Mouse (Mus musculus): ENCODE measurements around the gene Frmd8.

Gene Frmd8

DNA sequence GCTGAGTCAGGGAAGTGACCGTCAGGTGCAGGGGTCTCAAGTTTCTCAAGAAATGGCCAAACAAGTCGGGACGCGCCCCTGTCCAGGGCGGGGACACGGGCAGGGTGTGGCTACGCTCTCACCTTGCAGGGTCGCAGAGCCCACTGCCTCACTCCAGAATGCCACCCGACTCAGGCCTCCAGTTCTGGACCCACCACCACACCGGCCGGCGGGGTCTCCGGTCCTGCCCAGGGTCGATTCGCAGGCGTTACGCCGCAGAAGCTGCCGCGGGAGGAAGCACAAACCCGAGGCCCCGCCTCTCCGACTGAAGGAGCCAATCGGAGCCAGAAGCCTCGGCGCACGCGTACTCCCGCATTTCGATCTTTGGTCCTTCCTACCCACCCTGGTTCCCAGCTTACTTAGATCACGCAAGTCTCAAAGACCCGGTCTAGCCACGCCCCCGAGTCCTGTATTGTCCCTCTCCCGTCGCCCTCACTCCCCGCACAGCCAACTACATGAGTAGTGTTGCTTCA lies at the start of gene Frmd8:
Gene Frmd8 (minus strand): TSS at position 306 of the 512 bp plus-strand sequence.
- DNase-seq (ENCODE audit: low spot score) = peak; percentile 90

DNA sequence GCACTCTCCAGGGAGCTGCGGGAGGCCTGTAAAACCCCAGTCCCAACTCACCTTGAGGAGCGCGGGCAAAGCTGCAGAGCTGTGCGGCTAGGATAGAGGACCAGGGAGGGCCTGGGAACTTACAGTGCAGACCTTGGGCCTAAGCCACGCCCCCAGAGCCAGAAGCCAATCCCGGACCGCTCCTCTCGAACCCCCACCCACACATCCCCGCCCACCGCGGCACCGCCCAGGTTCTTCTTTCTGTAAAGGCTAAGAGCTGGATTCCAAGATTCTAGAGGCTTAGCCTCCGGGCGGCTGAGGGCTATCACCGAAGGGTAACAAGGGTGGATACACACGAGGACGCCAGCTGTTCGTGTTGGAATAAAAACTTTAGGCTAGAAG lies 49.6 kb upstream of the Frmd8 start, which contains the start of gene Cdc42ep2:
Gene Cdc42ep2 (minus strand): TSS at position 104 of the 381 bp plus-strand sequence.
- DNase-seq (ENCODE audit: low spot score) = peak; percentile 93

DNA sequence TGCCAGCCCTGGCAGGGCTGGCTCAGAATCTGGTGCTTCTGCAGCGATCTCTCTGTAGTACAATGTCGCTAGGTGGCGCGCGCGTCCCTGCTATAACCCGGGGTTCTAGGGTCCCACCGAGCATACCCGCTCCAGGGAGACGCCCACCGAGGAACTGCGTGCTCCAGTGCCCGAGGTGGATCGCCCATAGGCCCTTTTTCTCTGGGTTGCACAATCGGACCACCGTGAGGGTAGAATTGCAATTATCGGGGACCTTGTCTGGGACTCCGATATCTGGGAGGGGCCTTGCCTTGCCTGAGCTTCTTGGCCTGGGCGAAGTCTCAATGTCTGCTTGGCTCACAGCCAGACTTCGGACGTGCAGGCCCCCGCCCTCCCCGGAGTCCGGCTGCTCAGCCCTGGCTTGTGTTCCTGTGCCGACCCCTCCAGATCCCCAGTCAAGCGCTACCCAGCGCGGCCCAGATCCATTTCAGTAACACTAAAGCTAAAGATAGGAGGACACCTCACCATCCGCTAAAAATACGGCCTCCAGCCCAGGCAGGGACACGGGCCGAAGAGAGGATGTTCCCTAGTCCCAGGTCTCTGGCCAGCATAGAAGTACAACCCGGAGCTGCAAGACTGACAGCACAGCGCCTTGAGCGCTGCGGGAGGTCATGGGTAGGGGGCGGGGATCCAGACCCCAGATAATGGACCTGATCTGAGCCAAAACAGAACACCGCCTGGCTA lies 49.1 kb upstream of the Frmd8 start:
- DNase-seq (ENCODE audit: low spot score) = peak; percentile 59

DNA sequence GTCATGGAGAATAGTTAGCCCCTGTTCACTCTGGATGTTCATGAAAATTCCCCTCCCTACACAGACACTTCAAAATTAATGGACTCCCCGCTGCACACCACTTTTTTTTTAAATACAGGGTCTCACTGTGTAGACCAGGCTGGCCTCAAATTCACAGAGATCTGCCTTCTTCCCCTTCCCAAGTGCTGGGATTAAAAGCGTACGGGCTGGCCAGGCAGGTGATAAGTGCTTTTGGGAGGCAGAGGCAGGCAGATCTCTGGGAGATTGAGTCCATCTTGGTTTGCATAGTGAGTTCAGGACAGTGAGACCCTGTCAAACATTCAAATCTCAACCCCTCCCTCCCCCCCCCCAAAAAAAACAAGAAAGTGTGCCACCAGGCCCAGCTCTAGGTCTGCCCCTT lies 47.9 kb upstream of the Frmd8 start:
- no peak for DNase-seq (ENCODE audit: low spot score)

DNA sequence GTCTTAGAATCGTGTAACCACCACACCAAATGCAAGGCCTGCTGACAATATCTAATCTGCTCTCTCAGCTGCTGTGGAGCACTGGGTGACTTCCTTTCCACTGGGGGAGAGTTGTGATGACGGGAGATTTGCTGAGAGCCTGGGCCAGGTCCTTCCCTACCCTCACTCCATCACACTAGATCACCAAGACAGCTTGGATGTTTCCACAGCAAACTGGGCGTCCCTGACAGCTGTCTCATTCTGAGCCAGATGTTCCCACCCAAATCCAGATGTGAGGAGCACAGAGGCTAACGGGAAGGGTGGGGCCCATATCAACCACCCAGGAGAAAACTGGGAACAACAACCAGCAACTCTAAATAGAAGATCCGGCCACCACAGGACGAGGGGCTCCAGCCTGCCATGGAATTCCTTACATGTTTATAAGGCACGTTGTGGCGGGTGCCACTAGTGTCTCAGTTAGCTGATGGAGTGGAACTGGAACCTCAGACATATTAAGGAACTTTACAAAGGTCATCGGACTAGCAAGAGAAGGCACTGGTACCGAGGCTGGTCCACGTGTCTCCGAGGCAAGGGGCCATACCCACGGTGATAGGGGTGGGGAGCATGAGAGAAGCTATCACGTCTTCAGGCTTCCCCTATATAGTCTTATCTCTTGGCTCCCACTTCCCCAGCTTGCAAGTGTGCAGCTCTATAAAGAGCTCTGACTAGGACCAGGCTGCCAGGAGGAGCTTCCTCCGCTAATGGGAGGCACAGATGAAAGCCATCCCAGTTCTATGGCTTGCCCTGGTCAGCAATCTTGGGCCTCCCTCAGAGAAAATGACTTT lies 47.3 kb upstream of the Frmd8 start:
- DNase-seq (ENCODE audit: low spot score) = no peak

DNA sequence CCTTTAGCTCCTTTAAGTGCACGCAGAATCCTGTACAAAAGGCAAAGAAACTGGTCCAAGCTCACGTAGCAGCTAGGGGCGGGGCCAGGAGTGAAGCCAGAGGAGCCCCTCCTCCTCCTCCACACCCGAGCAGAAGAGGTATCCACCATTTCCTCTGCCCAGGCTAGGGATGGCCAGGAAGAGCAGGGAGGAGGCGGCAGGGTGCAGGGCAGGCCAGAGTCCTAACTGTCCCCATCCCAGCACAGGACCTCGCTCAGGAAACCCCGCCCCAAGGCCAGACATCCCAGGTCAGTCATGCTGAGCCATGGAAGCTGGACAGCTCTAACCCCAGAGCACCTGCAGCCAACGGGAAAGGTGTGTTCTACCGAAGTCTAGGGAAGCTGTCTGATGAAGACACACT lies 46.6 kb upstream of the Frmd8 start:
- DNase-seq (ENCODE audit: low spot score) = no peak

DNA sequence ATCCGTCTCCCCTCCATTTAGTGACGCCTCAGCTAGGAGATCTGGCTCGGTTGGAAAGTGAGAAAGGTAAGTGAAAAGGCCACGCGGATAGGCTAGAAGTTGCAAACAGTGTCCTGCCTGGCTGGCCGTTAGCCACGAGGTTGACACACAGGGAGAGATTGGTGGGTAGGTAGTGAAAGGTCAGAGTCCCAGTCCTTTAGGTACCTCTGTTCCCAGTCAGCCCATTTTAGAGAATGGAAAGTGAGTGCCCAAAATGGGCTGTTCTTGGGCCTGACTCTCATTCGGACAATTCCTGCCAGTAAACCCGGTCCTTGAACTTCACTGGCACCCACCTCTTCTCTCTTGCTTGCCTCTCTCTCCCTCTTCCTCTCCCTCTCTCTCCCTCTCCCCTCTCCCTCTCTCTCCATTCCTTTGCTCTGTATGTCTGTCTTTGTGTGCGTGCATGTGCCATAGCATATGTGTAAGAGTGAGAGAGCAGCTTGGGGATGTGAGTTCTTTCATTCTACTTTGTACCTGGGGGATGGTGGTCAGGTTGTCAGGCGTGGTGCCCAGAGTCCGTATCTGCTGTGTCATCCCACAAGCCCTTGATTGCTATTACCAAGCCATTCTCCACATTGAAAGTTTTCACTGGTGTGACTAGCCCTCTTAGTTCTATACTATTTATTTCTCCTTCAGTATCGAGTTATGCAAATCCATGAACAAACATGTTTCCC lies 38.1 kb upstream of the Frmd8 start, which contains the start of gene Dpf2:
Gene Dpf2 (minus strand): TSS at position 4 of the 713 bp plus-strand sequence.
- no peak for DNase-seq (ENCODE audit: low spot score)

DNA sequence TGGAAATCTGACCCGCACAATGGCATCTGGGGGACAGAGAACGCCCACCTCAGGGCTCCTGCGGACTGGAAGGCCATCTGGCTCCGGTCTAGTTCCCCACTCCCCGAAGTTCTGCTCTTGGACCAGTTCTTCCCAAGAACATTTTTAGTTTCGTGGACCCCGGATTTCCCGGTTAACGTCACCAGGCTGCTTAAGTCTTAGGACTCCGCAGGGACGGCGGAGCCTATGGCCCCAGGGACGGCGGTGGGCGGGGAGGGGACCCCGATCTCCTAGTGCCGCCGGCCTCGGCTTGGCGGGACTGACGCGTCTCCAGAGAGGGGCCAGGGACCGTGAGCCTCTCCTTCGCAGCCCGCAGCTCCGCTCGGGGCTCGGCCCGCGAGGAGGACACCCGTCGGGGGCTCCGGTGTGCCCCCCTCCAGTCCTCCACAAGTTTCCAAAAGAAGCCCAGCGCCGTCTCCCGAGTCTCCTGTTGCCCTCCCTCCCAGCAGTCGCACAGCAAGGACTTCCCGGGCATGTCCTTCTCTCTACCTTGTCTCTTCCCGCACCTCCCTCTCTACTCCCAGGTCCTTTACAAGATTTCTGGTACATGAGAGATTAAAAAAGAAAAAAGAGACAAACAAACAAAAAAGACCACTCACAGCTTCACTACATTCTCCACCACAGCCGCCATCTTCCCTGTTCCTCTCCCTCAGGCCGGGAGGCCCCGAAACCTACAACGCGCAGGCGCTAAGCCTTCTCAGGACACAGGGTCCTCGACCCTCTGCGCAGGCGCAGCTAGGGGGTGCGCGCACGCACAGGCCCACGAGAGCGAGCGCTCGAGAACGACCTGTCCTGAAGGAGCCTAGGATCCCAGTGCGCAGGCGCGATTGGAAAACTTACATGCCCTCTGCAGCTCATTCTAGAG lies 37.3 kb upstream of the Frmd8 start:
- peak; percentile 98 for DNase-seq (ENCODE audit: low spot score)

DNA sequence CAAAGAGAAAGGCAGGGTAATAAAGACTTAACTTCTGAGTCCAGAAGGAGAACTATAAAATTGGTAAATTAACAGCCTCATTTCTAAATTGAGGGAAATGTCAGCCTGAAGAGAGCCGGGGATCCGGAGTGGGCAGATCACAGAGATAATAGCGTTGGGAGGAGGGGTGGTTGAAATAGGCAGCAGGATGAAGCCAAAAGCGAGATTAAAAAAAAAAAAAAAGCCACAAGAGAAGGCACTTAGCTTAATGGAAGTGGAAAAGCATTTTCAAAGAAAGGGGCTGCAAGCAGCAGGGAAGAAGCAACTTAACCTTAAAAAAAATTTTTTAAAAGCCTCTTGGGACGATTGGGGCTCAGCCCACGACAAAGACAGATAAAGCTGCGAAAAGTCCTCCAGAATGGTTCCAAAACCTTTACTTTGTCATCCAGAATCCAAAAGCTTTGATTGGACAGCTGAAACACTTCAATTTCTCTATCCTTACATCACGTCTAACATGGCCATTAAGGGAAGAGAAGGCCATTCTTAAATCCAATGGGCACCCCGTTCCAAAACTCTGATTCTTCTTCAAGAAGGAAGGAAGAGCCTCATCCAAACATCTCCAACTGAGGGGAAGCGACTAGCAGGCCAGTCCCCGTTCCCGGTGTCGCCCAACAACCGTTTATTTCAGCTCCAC lies 36.5 kb upstream of the Frmd8 start:
- no peak for DNase-seq (ENCODE audit: low spot score)

DNA sequence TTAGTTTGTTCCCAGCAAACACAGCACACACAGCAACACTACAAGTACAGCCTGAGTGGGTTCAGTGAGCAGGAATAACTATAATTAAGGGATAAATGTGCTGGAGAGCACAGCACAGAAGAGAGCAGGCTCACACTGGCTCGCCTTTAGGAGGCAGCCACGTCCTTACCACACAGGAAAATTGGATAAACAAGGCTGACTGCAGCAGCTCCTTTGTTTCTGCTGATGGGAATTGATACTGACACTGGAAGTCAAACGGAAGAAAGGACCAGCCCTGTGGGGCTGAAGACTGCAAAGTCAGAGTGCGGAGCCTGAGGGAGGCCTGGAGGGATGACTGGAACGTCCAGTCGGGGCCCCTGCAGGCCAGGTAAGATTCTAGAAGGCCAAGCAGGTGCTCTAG lies 35.1 kb upstream of the Frmd8 start:
- no peak for DNase-seq (ENCODE audit: low spot score)

DNA sequence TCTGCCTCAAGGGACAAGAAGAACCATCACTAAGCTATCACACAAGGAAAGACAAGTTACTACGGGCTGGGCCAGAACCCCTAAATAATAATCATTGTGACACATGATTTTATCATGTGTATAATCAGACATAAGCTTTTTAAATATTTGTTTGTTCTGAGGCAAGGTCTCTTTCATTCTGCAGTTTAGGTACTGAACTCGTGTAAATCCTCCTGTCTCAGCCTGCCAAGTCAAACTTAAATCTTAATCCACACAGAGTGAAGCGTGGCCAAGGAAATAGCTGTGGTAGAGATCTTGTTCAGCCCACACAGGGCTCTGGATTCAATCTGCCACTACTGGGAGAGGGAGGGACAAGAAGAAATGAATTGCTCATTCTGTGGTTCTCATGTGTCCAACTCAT lies 32.2 kb upstream of the Frmd8 start:
- DNase-seq (ENCODE audit: low spot score) = no peak

DNA sequence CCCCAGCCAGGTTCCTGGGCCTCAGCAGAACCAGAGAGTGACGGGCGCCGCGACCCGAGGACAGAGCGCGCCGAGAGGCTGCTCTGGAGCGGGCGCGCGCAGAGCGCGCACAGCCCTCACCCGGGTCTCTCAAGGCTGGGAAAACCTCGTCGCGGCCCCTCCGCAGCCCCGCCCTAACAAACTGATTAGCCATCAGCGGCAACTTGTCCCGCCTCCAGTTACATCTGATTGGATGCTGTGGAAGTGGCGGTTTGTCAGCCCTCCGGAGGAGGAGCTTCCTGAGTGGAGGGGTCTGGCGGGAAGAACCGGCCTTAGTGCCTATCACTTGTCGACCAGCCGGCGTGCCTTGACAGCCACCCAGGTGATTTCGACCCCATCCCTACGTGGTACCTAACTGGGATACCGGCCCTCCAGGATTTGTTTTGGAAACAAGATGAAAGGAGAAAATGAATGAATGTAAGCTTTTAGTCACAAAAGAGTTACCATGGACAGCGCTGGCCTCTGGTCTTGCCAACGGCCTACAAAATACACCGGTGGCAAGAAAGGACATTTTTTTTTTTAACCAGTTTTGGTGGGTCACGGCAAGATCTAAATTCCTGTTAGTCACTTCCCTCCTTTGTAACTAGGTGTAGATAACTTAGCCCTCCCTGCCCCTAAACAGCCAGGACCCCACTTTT lies 19.1 kb upstream of the Frmd8 start, which contains the start of gene Tigd3:
Gene Tigd3 (minus strand): TSS at position 148 of the 677 bp plus-strand sequence.
- DNase-seq (ENCODE audit: low spot score) = peak; percentile 92

DNA sequence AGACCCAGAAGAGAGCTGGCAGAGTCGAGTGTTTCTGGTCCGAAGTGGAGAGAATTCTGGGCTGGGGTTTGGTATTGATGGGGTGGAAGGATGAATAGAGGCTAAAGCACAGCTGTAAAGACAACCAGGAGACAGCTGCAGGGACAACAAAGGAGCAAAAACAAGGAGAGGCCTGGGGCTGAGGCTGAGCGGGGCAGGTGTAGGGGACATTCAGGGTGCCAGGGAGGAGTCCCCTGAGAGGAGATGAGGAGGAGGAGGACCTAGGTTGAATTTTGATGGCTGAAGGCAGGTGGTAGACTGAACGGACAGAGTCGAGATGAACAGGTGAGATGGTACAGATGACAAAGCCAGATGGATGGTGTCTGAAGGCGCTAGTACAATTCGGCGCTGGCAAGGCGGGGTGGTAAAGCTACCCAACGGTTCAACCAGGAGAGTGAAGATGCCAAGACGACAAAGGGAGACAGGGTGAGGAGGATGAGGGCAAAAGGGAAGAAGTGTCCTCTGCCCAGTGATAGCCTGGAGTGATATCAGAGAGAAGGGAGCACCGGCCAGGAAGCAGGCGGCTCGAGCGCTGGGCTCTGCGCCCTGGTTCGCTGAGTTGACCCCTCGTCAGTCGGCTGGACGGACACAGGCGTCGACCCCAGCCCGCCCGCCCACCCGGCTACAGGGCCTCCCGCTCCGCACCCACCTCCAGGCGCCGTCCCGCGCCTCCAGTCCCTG lies 18.4 kb upstream of the Frmd8 start:
- no peak for DNase-seq (ENCODE audit: low spot score)

DNA sequence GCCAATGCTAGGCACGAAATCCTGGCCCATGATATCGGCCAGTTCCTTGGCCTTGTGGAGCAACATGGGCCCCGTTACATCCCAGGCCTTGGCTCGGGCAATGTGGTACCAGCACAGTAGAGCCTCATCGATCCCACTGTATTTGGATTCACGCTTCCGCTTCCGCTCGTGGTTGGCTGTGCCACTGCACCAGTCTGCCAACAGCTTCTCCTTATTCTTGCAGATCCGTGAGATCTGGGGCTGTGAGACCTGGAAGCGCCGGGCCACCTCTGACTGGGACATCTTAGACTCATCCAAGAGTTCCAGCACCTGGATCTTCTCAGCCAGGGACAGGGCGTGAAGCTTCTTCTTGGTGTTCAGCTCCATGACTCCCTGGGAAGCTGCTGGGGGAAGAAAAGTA lies 17.7 kb upstream of the Frmd8 start:
- DNase-seq (ENCODE audit: low spot score) = no peak

DNA sequence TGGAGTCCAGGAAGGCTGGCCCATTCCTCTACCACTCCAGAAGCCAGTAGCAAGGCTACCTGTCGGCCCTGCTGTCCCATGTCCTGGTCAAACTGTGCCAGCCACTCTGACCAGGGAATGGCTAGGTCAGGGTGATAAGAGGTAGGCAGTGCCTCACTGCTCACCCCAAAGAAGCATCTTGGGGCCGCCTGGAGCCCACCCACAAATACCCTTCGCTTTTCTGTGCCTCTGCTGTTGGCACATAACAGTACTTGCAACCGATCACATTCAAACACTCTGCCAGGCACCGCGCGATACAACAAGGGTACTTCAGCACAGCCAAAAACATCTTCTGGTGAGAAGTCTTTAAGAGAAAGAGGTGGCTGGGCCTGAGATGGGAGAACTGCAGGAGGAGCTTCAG lies 17.2 kb upstream of the Frmd8 start:
- no peak for DNase-seq (ENCODE audit: low spot score)

DNA sequence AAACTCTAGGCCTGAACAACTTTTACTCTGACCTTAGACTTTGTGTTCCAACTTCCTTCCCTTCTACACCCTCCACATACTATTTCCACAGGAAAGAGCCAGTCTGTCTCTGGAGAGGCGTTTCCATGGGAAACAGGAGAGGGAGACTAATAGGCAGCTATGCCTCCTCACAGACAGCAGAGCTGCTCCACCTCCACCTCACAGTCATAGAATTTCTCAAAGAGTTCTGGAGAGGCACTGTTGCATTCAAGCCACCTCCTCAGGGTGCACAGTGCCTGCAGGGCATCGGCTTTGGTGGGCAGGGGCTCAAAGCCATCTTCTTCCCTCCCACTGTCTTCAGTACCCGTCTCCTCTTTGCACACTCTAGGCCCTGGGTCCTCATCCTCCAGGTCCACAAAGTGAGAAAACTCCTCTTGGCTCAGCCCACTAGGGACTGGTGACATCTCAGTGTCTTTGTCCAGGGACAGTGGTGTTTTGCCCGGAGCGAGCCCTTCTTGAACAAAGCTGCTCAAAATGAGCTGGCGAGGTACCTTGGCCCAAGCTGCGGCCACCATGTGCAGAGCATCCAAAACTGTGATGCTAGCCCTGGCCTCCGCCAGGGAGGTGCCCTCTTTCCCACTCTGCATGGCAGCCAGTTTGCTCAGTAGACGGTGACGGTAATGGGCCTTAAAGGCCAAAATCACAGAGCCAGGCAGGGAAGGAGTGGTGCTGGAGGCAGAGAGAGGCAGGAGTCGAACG lies 16.6 kb upstream of the Frmd8 start:
- no peak for DNase-seq (ENCODE audit: low spot score)

DNA sequence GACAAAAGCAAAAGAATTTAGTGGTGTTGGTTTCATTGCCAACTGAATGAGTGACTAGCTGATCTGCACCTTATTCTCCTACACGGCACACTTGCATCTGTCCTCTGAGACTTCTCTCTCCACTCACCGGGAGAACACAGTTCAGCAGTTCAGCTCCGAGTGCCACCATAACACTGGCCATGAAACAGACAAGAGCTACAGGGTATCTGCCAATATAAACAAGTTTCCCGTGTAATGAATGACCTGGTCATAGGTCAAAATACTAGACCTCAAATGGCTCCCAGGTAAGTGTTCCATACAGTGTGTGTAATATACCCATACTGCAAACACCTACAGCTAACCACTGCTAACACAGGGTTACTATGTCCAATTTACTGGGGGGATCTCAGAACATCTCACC lies 14.1 kb upstream of the Frmd8 start:
- DNase-seq (ENCODE audit: low spot score) = no peak

DNA sequence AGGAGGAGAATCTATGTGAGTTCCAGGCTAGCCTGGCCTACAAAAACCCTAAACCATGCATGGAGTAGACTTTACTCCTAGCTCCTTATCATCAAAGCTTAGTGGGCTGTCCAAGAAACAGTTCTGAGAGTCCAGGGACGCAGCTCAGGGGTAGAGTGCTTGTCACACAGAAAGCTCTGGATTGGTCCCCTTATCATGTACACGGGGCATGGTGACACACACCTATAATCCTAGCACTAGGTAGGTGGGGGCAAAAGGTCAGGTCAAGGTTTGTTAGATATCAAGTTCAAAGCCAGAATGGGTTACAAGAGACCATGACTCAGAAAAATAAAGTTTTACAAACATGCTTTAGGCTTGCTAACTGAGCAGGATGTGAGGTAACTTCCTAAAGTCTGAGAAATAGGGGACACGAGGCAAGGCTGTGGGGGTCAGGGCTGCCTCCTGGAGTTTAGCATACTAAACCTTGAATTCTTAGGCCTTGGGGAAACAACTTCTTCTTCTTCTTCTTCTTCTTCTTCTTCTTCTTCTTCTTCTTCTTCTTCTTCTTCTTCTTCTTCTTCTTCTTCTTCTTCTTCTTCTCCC lies 12.3 kb upstream of the Frmd8 start:
- DNase-seq (ENCODE audit: low spot score) = no peak
